Mouse (Mus musculus) heart, embryonic 14.5 days (tissue): ENCODE data around the gene Taf6l. TPM values are rescaled to one million over a fixed set of nuclear protein-coding genes. Genes with fewer than 3 reads are reported as not detected.

Source experiments
- microRNA-seq: library from miRNA; unstranded; fragments of <30 nt; microRNA quantifications from one replicate; pipeline ENCODE4, GENCODE M21; 2016
- polyA plus RNA-seq: library from polyadenylated mRNA; unstranded; fragments of >200 nt; fragmentation: Nextera tagmentation; extraction: Ambion mirVana; gene quantifications from 2 replicates; pipeline ENCODE4 v1.2.1, GENCODE M21; 2014

Gene Taf6l
- polyA plus RNA-seq, 1 experiment from 2014 or later, result 10.9 TPM

Small RNAs within 50 kb of the gene (microRNA-seq; reads per million reads assigned to microRNA genes)
- not detected for gene Mir6992

Other genes starting within 250 kb of the Taf6l start
- not detected in 2 replicates for gene Slc22a8, start 195.2 kb downstream of the Taf6l start, polyA plus RNA-seq
- gene Slc22a6, start 168.4 kb downstream of the Taf6l start, polyA plus RNA-seq, result not detected in 2 replicates
- gene Chrm1, start 122.6 kb downstream of the Taf6l start, polyA plus RNA-seq, result 0.12 TPM in 1 of 2 replicates, not detected in the other
- gene Slc3a2, start 63.0 kb downstream of the Taf6l start, polyA plus RNA-seq, result 62.2 and 65.7 TPM in 2 replicates
- 49.7 and 50.5 TPM in 2 replicates for gene Wdr74, start 50.6 kb downstream of the Taf6l start, polyA plus RNA-seq
- 1.2 TPM in 1 of 2 replicates, not detected in the other for gene 1700092M07Rik, start 45.7 kb downstream of the Taf6l start, polyA plus RNA-seq
- gene Stx5a, start 45.0 kb downstream of the Taf6l start, polyA plus RNA-seq, result 81.4 and 83.5 TPM in 2 replicates
- 101 and 105 TPM in 2 replicates for gene Nxf1, start 29.3 kb downstream of the Taf6l start, polyA plus RNA-seq
- gene Tmem223, start 15.4 kb downstream of the Taf6l start, polyA plus RNA-seq, result 167 and 196 TPM in 2 replicates
- gene Tmem179b, start 11.9 kb downstream of the Taf6l start, polyA plus RNA-seq, result 59.0 and 69.7 TPM in 2 replicates
- 128 and 146 TPM in 2 replicates for gene Polr2g, start 12.2 kb upstream of the Taf6l start, polyA plus RNA-seq
- gene Zbtb3, start 16.1 kb upstream of the Taf6l start, polyA plus RNA-seq, result 3.0 and 3.2 TPM in 2 replicates
- 27.7 and 31.8 TPM in 2 replicates for gene Ttc9c, start 32.9 kb upstream of the Taf6l start, polyA plus RNA-seq
- gene Hnrnpul2, start 33.6 kb upstream of the Taf6l start, polyA plus RNA-seq, result 3.9 and 5.0 TPM in 2 replicates
- gene AC129217.1, start 43.4 kb upstream of the Taf6l start, polyA plus RNA-seq, result 0.43 TPM in 1 of 2 replicates, not detected in the other
- gene Bscl2, start 51.0 kb upstream of the Taf6l start, polyA plus RNA-seq, result 40.6 and 45.0 TPM in 2 replicates
- 1.0 and 2.3 TPM in 2 replicates for gene Gng3, start 52.8 kb upstream of the Taf6l start, polyA plus RNA-seq
- gene Lrrn4cl, start 64.4 kb upstream of the Taf6l start, polyA plus RNA-seq, result 1.2 and 1.3 TPM in 2 replicates
- 118 and 123 TPM in 2 replicates for gene Ubxn1, start 85.1 kb upstream of the Taf6l start, polyA plus RNA-seq
- gene Uqcc3, start 94.5 kb upstream of the Taf6l start, polyA plus RNA-seq, result 67.4 and 78.2 TPM in 2 replicates
- 48.3 and 51.5 TPM in 2 replicates for gene Lbhd1, start 97.3 kb upstream of the Taf6l start, polyA plus RNA-seq
- not detected in 2 replicates for gene Gm49403, start 97.5 kb upstream of the Taf6l start, polyA plus RNA-seq
- 53.7 and 55.8 TPM in 2 replicates for gene 1810009A15Rik, start 102.4 kb upstream of the Taf6l start, polyA plus RNA-seq
- not detected in 2 replicates for gene Gm49416, start 102.5 kb upstream of the Taf6l start, polyA plus RNA-seq
- gene Ints5, start 106.6 kb upstream of the Taf6l start, polyA plus RNA-seq, result 18.2 TPM in 2 replicates
- 48.0 and 54.6 TPM in 2 replicates for gene Ganab, start 111.7 kb upstream of the Taf6l start, polyA plus RNA-seq
- 27.8 and 34.2 TPM in 2 replicates for gene B3gat3, start 134.0 kb upstream of the Taf6l start, polyA plus RNA-seq
- 0.94 and 1.6 TPM in 2 replicates for gene Rom1, start 142.9 kb upstream of the Taf6l start, polyA plus RNA-seq
- gene Eml3, start 143.1 kb upstream of the Taf6l start, polyA plus RNA-seq, result 9.0 TPM in 2 replicates
- gene Mta2, start 155.5 kb upstream of the Taf6l start, polyA plus RNA-seq, result 19.8 and 26.5 TPM in 2 replicates
- 14.5 and 15.6 TPM in 2 replicates for gene Tut1, start 167.4 kb upstream of the Taf6l start, polyA plus RNA-seq
- 234 and 253 TPM in 2 replicates for gene Eef1g, start 180.6 kb upstream of the Taf6l start, polyA plus RNA-seq
- 29.4 and 30.6 TPM in 2 replicates for gene Ahnak, start 202.9 kb upstream of the Taf6l start, polyA plus RNA-seq